Mouse (Mus musculus) embryonic facial prominence, embryonic 10.5 days (tissue): ENCODE data around the gene Traf4. TPM values are rescaled to one million over a fixed set of nuclear protein-coding genes. Genes with fewer than 3 reads are reported as not detected.
"Not testable (repeated sequence)": the region's sequence is repeated elsewhere in the genome, so short reads cannot be mapped to it uniquely, and the experiment has no call there.

Experiments
- DNase-seq: peaks from one replicate; pipeline ENCODE4 v3.0.0-alpha.2; 2017; ENCODE audit warnings: low spot score
- H3K27ac ChIP-seq: fragments of 300-500 bp; sonication (generic); replicated peaks from 2 replicates; pipeline ENCODE4 v1.5.1; 2016; ENCODE audit warnings: mild to moderate bottlenecking
- H3K27me3 ChIP-seq: fragments of 300-500 bp; sonication (generic); replicated peaks from 2 replicates; pipeline ENCODE4 v1.6.1; 2016; ENCODE audit warnings: low read depth, mild to moderate bottlenecking; ENCODE audit not compliant: poor library complexity, severe bottlenecking
- H3K36me3 ChIP-seq: fragments of 300-500 bp; sonication (generic); replicated peaks from 2 replicates; pipeline ENCODE4 v1.6.1; 2016; ENCODE audit warnings: mild to moderate bottlenecking, moderate library complexity
- H3K4me1 ChIP-seq: fragments of 300-500 bp; sonication (generic); 2 replicates; pipeline ENCODE4 v1.6.1; 2016
- H3K4me3 ChIP-seq: fragments of 300-500 bp; sonication (generic); 2 replicates; pipeline ENCODE4 v1.5.1; 2016; ENCODE audit warnings: mild to moderate bottlenecking, moderate library complexity
- H3K9me3 ChIP-seq: fragments of 300-500 bp; sonication (generic); 2 replicates; pipeline ENCODE4 v1.6.1; 2016; ENCODE audit warnings: mild to moderate bottlenecking
- WGBS: fragments of 180-500 bp; shearing (Covaris S2); methylation state at CpG from one replicate; pipeline ENCODE4 v1.1.7; 2016; 5-methylcytosine and 5-hydroxymethylcytosine counted together
- polyA plus RNA-seq: library from polyadenylated mRNA; unstranded; fragments of >200 nt; fragmentation: Nextera tagmentation; extraction: Ambion mirVana; gene quantifications from 2 replicates; pipeline ENCODE4 v1.2.1, GENCODE M21; 2016

Traf4 gene
- polyA plus RNA-seq, 1 experiment from 2014 or later, result 157 TPM

GRCm38 (mm10) chr11:78193113-78193512, 27.7 kb upstream of the Traf4 start, which contains the start of gene Proca1:
Gene Proca1, plus strand, starts transcription at chr11:78193392.
- H3K9me3 ChIP-seq, result 0 out of 2 replicates have a peak, but pooled peaks cover 3% of the 10 kb centered on the region
- WGBS, result 83% methylated on average over 1 of the region's 1 CpGs
- DNase-seq, result no peak
- peak within 1 kb of the TSS; percentile 60; the same call in 1 of the 2 replicates for H3K27ac ChIP-seq
- peak within 1 kb of the TSS; percentile 58 for H3K4me3 ChIP-seq
- no peaks in the 10 kb centered on the region; the same call in 1 of the 2 replicates for H3K27me3 ChIP-seq
- peaks cover 40% of the 10 kb centered on the region for H3K36me3 ChIP-seq
- peaks cover 39% of the 10 kb centered on the region for H3K4me1 ChIP-seq

GRCm38 (mm10) chr11:78190041-78190440, 24.7 kb upstream of the Traf4 start:
- H3K4me1 ChIP-seq, result peaks cover 45% of the 10 kb centered on the region
- H3K9me3 ChIP-seq, result 0 out of 2 replicates have a peak, but pooled peaks cover 3% of the 10 kb centered on the region
- H3K36me3 ChIP-seq, result peaks cover 40% of the 10 kb centered on the region
- H3K27ac ChIP-seq, result peak overlapping the region; percentile 100
- H3K4me3 ChIP-seq, result peak overlapping the region; percentile 90
- DNase-seq, result no peak
- WGBS, result 65% methylated on average over 6 of the region's 6 CpGs
- no peaks in the 10 kb centered on the region; the same call in 1 of the 2 replicates for H3K27me3 ChIP-seq

GRCm38 (mm10) chr11:78189234-78190040, 24.0 kb upstream of the Traf4 start:
- under 1% methylated on average over 42 of the region's 42 CpGs for WGBS

GRCm38 (mm10) chr11:78188331-78189233, 23.2 kb upstream of the Traf4 start, which contains the start of gene Rab34:
Gene Rab34, plus strand, starts transcription at chr11:78188430.
- under 1% methylated on average over 80 of the region's 80 CpGs for WGBS
- H3K36me3 ChIP-seq, result peaks cover 35% of the 10 kb centered on the region
- peak within 1 kb of the TSS; percentile 100 for H3K27ac ChIP-seq
- H3K9me3 ChIP-seq, result 0 out of 2 replicates have a peak, but pooled peaks cover 3% of the 10 kb centered on the region
- H3K27me3 ChIP-seq, result no peaks in the 10 kb centered on the region; the same call in 1 of the 2 replicates
- H3K4me3 ChIP-seq, result peak within 1 kb of the TSS; percentile 90
- peak; percentile 94 for DNase-seq
- H3K4me1 ChIP-seq, result peaks cover 40% of the 10 kb centered on the region

More at GRCm38 (mm10) chr11:78189234-78190040, 24.0 kb upstream of the Traf4 start:
- peak; percentile 97 for DNase-seq
- H3K27ac ChIP-seq, result peak overlapping the region; percentile 100
- H3K9me3 ChIP-seq, result 0 out of 2 replicates have a peak, but pooled peaks cover 3% of the 10 kb centered on the region
- peak overlapping the region; percentile 90 for H3K4me3 ChIP-seq
- H3K4me1 ChIP-seq, result peaks cover 39% of the 10 kb centered on the region
- no peaks in the 10 kb centered on the region; the same call in 1 of the 2 replicates for H3K27me3 ChIP-seq
- H3K36me3 ChIP-seq, result peaks cover 40% of the 10 kb centered on the region

- H3K4me3 ChIP-seq, H3K27ac ChIP-seq, H3K9me3 ChIP-seq, DNase-seq, H3K27me3 ChIP-seq: not testable (repeated sequence)
- Histone ChIP-seq H3K4me1 (peaks cover 56% of the 10 kb centered on the region), H3K36me3 (peaks cover 29% of the 10 kb centered on the region)
- 94% methylated on average over 6 of the region's 6 CpGs for WGBS
Measured at GRCm38 (mm10) chr11:78184702-78185101, 19.3 kb upstream of the Traf4 start.

- peak overlapping the region; percentile 99 for H3K27ac ChIP-seq
- peaks cover 56% of the 10 kb centered on the region for H3K4me1 ChIP-seq
- peak overlapping the region; percentile 95 for H3K4me3 ChIP-seq
- DNase-seq, result no peak
- H3K9me3 ChIP-seq, result no peaks in the 10 kb centered on the region
- peaks cover 36% of the 10 kb centered on the region for H3K36me3 ChIP-seq
- WGBS, result 54% methylated on average over 10 of the region's 10 CpGs
- no peaks in the 10 kb centered on the region; the same call in 1 of the 2 replicates for H3K27me3 ChIP-seq
Measured at GRCm38 (mm10) chr11:78183884-78184514, 18.6 kb upstream of the Traf4 start.

- Histone ChIP-seq H3K27ac (peak within 1 kb of the TSS; percentile 99), H3K27me3 (no peaks in the 10 kb centered on the region; the same call in 1 of the 2 replicates), H3K4me3 (peak within 1 kb of the TSS; percentile 95), H3K36me3 (peaks cover 38% of the 10 kb centered on the region), H3K4me1 (peaks cover 58% of the 10 kb centered on the region), H3K9me3 (no peaks in the 10 kb centered on the region)
- under 1% methylated on average over 38 of the region's 38 CpGs for WGBS
- peak; percentile 87 for DNase-seq
Measured at GRCm38 (mm10) chr11:78182961-78183844, 17.8 kb upstream of the Traf4 start, which contains the start of gene Rpl23a. Gene Rpl23a, minus strand, starts transcription at chr11:78183584.

GRCm38 (mm10) chr11:78182450-78182849, 17.1 kb upstream of the Traf4 start:
- Histone ChIP-seq H3K9me3 (no peaks in the 10 kb centered on the region), H3K36me3 (peaks cover 41% of the 10 kb centered on the region), H3K4me1 (peaks cover 58% of the 10 kb centered on the region), H3K4me3 (peak overlapping the region; percentile 95), H3K27ac (peak overlapping the region; percentile 99), H3K27me3 (no peaks in the 10 kb centered on the region)
- WGBS, result 10% methylated on average over 7 of the region's 7 CpGs
- DNase-seq, result no peak

- H3K36me3 ChIP-seq, result peaks cover 41% of the 10 kb centered on the region
- WGBS, result 47% methylated on average over 2 of the region's 2 CpGs
- no peaks in the 10 kb centered on the region for H3K9me3 ChIP-seq
- peak overlapping the region; percentile 95 for H3K4me3 ChIP-seq
- peak overlapping the region; percentile 99; the same call in 1 of the 2 replicates for H3K27ac ChIP-seq
- peaks cover 61% of the 10 kb centered on the region for H3K4me1 ChIP-seq
- no peaks in the 10 kb centered on the region for H3K27me3 ChIP-seq
- DNase-seq, result no peak
Measured at GRCm38 (mm10) chr11:78181830-78182357, 16.5 kb upstream of the Traf4 start.

GRCm38 (mm10) chr11:78180081-78180761, 14.8 kb upstream of the Traf4 start:
- H3K9me3 ChIP-seq, result no peaks in the 10 kb centered on the region
- peak overlapping the region; percentile 70 for H3K4me3 ChIP-seq
- peaks cover 69% of the 10 kb centered on the region for H3K4me1 ChIP-seq
- H3K27me3 ChIP-seq, result no peaks in the 10 kb centered on the region
- DNase-seq, result no peak
- H3K36me3 ChIP-seq, result peaks cover 41% of the 10 kb centered on the region
- H3K27ac ChIP-seq, result no peak overlapping the region
- WGBS, result 75% methylated on average over 6 of the region's 6 CpGs
